Mouse (Mus musculus): Measurements from ENCODE around the gene Galnt7.
"Not testable (repeated sequence)": the region's sequence is repeated elsewhere in the genome, so short reads cannot be mapped to it uniquely, and the experiment has no call there.

Galnt7 gene

GRCm38 (mm10) chr8:57533106-57533505 is 119.7 kb downstream of the Galnt7 start:
- no peak for DNase-seq

GRCm38 (mm10) chr8:57532223-57532622 is 120.6 kb downstream of the Galnt7 start:
- DNase-seq = no peak

DNA sequence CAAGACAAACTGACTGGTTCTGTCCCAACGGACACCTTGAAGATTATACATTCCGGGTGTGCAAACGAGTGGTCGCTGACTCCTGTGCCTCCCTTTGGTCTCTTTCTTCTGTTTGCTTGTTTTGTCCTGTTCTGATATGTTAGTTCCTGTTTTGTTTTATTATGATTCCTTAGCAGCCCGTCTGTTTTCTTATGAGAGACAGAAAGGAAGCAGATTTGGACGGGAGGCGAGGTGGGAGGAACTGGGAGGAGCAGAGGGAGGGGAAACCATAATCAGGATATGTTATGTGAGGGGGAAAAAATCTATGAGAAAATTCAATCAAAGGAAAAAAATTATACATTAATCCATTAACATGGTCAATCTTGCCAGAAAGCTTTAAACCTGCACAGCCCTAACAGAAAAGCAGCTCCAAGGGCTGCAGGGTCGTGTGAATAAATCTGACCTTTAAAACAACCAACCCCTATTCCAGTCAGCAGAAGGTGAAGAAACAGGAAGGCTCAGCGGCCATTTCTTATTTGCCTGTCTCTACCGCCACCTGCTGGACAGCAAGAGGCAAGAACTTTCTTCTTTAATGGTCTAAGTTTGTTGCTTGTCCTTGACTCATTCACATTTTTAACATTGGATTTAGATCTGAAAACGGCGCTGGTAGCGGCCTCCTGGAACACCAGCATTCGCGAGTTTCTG is 122.0 kb downstream of the Galnt7 start:
- peak; percentile 88 for DNase-seq

GRCm38 (mm10) chr8:57530238-57530637 is 122.6 kb downstream of the Galnt7 start:
- DNase-seq = no peak

- no peak for DNase-seq
Observed at GRCm38 (mm10) chr8:57528036-57528435, 124.8 kb downstream of the Galnt7 start.

DNA sequence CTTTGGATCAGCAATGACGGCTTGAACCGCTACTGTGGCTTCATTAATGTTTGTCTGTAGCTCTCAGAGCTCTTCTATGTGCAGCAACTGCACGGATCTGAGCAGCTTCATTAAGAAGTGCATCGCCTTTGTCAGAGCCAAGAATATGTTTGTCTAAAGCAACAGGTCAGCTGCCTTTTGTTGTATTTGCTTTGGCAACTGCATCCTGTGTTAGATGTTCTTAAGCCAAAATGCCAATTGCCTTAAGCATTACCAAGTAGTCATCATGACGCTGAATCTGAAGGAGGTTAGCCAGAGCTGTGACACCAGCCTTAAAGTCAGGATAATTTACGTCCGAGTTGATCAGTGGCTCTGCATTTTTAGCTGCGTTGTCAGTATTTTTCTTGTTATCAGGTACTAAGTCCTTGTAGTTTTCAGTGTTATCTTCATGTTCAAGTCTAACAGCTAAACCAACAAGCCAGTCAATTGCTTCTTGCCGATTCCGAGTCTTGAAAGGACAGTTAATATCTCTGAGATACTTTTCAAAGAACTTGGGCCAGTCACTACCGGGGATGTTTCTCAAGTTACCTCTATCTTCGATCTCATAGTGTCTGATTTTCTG is 132.5 kb downstream of the Galnt7 start:
- no peak for DNase-seq

DNA sequence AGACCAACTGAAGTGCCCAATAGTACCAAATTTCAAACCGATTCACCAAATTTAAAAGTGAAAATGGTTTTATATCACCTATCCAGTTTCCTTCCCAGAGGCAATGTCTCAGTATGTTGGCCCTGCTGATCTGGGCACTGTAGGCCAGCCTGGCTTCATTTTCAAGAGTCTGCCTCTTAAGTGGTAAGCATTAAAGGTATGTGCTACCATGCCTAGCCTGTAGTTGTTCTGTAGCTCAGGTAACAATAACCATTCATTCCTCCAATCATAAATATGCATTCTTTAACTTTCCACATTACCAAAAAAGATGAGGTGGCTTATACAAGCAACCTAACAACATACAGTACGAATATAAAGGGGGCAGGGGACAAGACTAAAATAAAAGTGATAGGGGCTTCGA is 135.1 kb downstream of the Galnt7 start:
- no peak for DNase-seq

DNA sequence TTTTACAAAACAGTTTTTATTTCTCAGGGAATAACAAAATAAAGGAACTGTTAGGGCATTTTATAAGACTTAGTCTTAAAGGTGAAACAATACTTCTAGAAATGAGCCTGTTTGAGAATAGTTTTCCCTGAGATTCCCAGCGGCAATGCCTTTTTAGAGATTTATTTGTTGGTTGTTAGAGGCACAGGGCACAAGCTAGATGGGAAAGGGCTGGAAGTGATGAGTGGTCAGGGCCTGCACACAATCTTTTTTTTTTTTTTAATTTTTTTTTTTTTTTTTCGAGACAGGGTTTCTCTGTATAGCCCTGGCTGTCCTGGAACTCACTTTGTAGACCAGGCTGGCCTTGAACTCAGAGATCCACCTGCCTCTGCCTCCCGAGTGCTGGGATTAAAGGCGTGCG is 136.1 kb downstream of the Galnt7 start:
- not testable (repeated sequence) for DNase-seq

- not testable (repeated sequence) for DNase-seq
Observed at GRCm38 (mm10) chr8:57513178-57513661, 139.6 kb downstream of the Galnt7 start.

GRCm38 (mm10) chr8:57512141-57513056 is 140.4 kb downstream of the Galnt7 start:
- DNase-seq = peak; percentile 59

DNA sequence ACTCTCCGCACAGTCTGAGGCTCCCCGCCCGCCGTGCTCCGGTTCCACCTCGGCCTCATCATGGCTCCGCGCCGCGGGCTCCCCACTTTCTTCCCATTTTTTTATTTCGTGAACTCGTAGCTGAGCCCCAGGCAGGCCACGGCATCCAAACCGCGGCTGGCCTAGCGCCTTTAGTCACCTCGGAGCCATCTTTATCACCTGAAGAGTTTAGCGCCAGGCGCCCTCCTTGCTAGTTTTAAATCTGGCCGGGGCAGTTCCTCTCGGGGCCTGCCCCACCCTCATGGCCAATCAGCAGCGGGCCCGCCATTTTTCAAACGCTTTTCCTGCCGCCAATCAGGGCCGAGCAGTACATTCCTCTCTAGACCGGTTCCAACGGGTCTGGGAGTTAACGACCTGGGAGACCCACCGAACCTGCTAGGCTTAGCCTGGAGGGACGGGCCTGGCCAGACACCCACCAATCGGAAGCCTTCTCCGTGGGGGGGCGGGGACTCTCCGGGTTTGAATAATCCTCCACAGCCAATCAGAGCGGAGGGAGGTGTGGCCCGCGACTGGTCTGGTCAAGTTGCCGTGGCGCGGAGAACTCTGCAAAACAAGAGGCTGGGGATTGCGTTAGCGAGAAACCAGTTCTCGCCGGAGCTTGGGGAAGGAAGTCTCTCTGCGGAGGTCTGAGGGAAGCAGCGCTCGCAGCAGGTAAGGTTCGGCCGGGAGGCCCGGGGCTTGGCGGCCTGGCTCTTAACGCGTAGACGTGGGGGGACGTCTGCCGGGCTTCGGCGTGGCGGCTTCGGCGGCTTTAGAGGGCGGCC is 141.3 kb downstream of the Galnt7 start, which contains the start of gene Hmgb2:
TSS of gene Hmgb2 (plus strand) at position 592 of the 803 bp plus-strand sequence.
- peak; percentile 100 for DNase-seq

DNA sequence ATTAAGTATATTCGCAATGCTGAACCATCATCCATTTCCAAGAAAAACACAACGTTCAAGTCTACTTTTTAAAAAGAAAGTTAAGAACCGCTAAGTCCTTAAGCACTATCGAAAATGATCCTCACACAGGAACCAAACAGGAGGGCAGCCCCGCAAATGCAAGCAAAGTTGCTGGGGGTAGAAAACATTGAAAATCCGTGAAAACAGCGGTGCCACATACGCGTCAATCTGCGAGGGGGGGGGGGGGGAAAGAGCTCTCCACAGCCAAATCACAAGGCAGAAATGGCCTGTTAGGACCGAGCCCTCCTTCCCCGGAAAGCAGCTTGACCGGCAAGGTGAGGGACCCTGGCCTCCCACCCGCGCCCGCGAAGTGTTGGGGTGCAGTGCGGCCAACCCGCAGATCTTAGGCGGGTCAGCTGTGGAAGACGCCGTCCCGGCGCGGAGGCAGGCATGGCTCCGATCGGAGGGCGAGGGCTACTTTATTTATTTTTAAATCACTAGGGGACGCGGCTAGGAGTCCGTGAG is 142.0 kb downstream of the Galnt7 start:
- no peak for DNase-seq

GRCm38 (mm10) chr8:57508657-57509056 is 144.2 kb downstream of the Galnt7 start:
- no peak for DNase-seq

DNA sequence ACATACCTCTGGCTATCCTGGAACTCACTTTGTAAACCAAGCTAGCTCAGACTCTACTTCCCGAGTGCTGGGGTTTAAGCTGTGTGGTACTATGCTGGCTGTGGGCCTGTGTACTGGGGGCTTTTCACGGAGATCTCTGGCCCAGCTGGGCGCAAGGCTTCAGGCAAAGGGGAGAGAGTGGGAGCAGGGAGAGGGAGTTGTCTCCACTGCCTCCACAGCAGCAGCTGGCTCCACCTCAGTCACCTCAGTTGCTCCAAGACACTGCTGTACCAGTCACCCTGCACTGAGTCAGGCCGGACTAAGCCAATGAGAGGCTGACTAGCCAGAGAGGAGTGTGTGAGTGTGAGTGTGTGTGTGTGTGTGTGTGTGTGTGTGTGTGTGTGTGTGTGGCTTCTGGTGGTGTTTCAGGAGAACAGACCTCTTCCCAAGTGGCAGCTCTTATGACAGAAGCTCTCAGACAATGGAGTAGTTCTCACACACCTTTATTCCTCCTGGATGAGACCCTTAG is 145.2 kb downstream of the Galnt7 start:
- DNase-seq = no peak

GRCm38 (mm10) chr8:57505500-57505899 is 147.3 kb downstream of the Galnt7 start:
- DNase-seq = not testable (repeated sequence)

DNA sequence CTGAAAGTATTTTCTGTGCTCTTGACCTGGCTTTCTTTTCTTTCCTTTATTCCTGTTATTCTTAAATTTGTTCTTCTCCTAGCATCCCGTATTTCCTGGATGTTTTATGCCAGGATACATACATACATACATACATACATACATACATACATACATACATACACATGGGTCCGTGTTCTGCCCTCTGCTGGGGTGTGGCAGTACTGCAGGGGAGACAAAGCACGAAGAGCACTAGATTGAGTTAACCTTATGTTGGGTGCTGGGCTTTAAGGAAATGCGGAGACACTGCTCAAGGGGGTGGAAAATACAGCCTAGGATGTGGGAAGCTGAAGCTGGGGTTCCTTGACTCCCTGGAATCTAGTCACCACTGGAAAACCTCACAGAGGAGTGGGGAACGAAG is 149.2 kb downstream of the Galnt7 start:
- peak; percentile 56 for DNase-seq

DNA sequence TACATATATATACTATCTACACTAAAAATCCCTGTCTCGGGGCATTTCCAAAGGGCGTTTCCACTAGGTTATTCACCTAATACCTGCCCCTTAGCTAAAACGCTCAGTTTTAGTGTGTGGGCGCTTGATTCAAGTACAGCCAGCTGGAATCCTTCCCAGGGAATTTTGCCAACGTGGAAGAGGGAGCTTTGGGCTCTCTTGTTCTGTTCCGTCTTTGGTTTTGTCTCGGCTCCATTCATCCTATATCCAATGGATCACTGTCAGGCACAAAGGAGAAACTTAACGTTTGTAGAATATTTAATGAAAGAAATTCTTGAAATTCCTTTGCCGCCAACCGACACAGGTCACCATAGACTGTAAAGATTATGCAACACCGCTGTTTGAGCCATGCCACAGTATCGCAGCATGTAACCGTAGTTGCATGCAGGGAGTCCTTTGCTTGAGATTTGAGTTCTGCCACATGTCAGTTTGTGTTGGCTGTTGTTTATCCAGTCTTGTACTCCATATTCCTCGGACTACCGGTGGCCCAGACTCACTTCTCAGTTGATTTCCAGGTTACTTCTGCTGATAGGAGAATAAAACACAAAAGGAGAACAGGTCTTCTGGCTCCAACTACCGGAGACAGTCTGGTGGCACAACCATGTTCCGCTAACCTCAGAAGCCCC is 153.9 kb downstream of the Galnt7 start:
- peak; percentile 47 for DNase-seq

GRCm38 (mm10) chr8:57498494-57498846 is 154.4 kb downstream of the Galnt7 start:
- DNase-seq = no peak

GRCm38 (mm10) chr8:57491873-57492272 is 161.0 kb downstream of the Galnt7 start:
- no peak for DNase-seq

DNA sequence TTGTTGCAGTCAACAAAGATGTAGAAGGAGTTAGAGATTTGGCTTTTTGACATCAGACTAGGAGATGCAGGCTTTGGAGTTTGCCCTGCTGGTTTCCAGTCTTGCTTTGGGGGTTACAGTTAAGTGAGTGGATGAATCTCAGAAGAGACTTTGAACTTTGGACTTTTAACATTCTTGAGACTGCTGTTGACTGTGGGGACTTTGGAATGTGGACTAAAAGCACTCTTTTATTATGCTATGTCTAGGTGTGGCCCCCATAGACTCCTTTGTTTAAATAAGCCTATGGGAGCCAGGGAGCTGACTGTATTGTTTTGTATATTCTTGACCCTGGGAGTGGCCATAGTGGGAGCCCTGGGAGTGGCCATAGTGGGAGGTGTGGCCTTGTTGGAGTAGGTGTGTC is 162.9 kb downstream of the Galnt7 start:
- DNase-seq = peak; percentile 21

GRCm38 (mm10) chr8:57489366-57489765 is 163.5 kb downstream of the Galnt7 start:
- DNase-seq = no peak
